Comparison of ENCODE assay signal across 27 mouse cellular contexts in genomic region chr3:85950914-85951313, GRCm38 (mm10). TPM values are rescaled to one million over a fixed set of nuclear protein-coding genes. Genes with fewer than 3 reads are reported as not detected.
"Had no signal": no experiment of that assay in that cellular context is flagged by ENCODE, and none has a peak within 500 bp of the region (broad histone marks: within the 10 kb centered on the region; RNA-seq: fewer than 3 reads in every experiment).

No protein-coding gene starts in this region.

- ATAC-seq: liver, postnatal 0 days; lung, postnatal 0 days; midbrain, embryonic 16.5 days had no signal

- H3K4me3 ChIP-seq: liver, embryonic 13.5 days; liver, embryonic 15.5 days; lung, embryonic 15.5 days; midbrain, embryonic 10.5 days; midbrain, embryonic 12.5 days; myocyte; neural tube, embryonic 12.5 days had no signal

- H3K9ac ChIP-seq: liver, embryonic 13.5 days; liver, embryonic 15.5 days; liver, postnatal 0 days; lung, embryonic 15.5 days; midbrain, embryonic 12.5 days; neural tube, embryonic 12.5 days had no signal

- DNase-seq: liver; liver, embryonic 13.5 days; liver, postnatal 0 days; lung, adult 2 months; lung, postnatal 4 days; midbrain, embryonic 14.5 days; right cerebral cortex, postnatal 25 days; right cerebral cortex, postnatal 4 days; spleen, adult 18-20 months; thymus, adult 18-20 months; thymus, postnatal 14 days; thymus, postnatal 36 days had no signal

- H3K9me3 ChIP-seq: liver, embryonic 13.5 days; liver, embryonic 15.5 days; lung, embryonic 15.5 days; midbrain, embryonic 10.5 days; neural tube, embryonic 12.5 days had no signal

- H3K27ac ChIP-seq: liver, embryonic 13.5 days; liver, embryonic 15.5 days; lung, embryonic 15.5 days; midbrain, embryonic 10.5 days; midbrain, embryonic 12.5 days; neural tube, embryonic 12.5 days had no signal

- H3K4me2 ChIP-seq: liver, embryonic 11.5 days; liver, embryonic 13.5 days; liver, embryonic 15.5 days; lung, embryonic 15.5 days; midbrain, embryonic 12.5 days; neural tube, embryonic 12.5 days had no signal

- H3K27me3 ChIP-seq: liver, embryonic 13.5 days; liver, embryonic 15.5 days; lung, embryonic 15.5 days; midbrain, embryonic 12.5 days; neural tube, embryonic 12.5 days had no signal

- H3K36me3 ChIP-seq: liver, embryonic 13.5 days; liver, embryonic 15.5 days; lung, embryonic 15.5 days; midbrain, embryonic 10.5 days; midbrain, embryonic 12.5 days; neural tube, embryonic 12.5 days had no signal

- H3K4me1 ChIP-seq: liver, embryonic 13.5 days; liver, embryonic 15.5 days; lung, embryonic 15.5 days; midbrain, embryonic 12.5 days; neural tube, embryonic 12.5 days had no signal

RNA-seq across cellular contexts. Expression of gene Prss48, which starts 51.4 kb away (rescaled TPM):
- total RNA-seq: megakaryocyte, adult 5-6 weeks; megakaryocyte-erythroid progenitor cell, adult 5-6 weeks; neutrophil, adult 5-6 weeks had no signal
- polyA plus RNA-seq: liver, embryonic 13.5 days; liver, embryonic 15.5 days; liver, postnatal 0 days; lung, adult 2 months; lung, embryonic 15.5 days; lung, postnatal 0 days; midbrain, embryonic 10.5 days; midbrain, embryonic 12.5 days; midbrain, embryonic 14.5 days; midbrain, embryonic 16.5 days; myocyte; neural tube, embryonic 12.5 days; small intestine, adult 2 months; stomach, embryonic 16.5 days; thymus, postnatal 0 days had no signal
